In the genomic region with DNA sequence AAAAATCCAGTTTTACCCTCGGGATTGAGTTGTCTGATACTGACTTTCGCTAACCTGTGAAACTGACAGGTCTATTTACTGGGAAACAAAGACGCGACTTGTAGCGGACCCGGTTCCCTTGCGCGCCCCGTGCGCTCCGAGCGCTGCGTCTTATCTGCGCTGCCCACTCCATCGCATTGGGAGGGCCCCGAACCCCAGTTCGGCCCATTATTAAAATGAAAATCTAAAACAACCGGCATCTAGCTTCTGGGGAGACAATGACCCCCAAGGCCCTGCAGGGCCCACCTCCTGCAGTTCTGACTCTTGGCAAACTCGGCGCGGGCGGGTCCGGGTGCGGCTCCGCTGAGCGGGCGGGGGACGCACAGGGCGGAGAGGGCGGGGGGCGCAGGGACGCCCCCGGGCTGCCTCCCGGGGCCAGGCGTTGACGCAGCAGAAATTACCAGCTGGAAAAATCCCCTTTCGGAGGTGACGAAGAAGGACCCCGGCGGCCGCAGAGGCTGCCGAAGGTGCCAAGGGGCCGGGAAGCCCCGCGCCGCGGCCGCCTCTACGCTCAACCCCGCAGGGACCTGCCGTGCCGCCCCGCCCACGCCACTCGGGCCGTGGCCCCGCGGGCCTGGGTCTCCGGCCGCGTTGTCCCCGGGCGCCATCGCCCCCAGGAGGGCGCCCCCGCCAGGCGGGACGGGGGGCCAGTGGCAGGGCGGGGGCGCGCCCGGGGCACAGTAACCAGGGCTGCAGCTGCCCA, we compare ENCODE assay signal across 9 mouse cellular contexts. TPM values are rescaled to one million over a fixed set of nuclear protein-coding genes. Genes with fewer than 3 reads are reported as not detected.
DNase-seq lines count a peak whose midpoint lies in the region; ATAC-seq and TF ChIP-seq lines count a peak whose summit lies in the region.
"Had no signal": no experiment of that assay in that cellular context is flagged by ENCODE, and none has a peak within 500 bp of the region (broad histone marks: within the 10 kb centered on the region; RNA-seq: fewer than 3 reads in every experiment).

No protein-coding gene starts in this region.

- peak; percentile 25 to 44 for DNase-seq in layer of hippocampus, postnatal 10 days (ENCODE audit: low spot score in 2 of 2)
- no peak for DNase-seq in layer of hippocampus, adult 11-12 months (ENCODE audit: low spot score)
- peak; percentile 51 to 67 for DNase-seq in adrenal gland, postnatal 36 days
- DNase-seq in heart, postnatal 36 days: peak; percentile 55 to 70

- H3K4me1 ChIP-seq in embryonic fibroblast, embryonic 13.5 days (ENCODE audit: control insufficient read depth, insufficient read depth, low read length): no peaks in the 10 kb centered on the region
- peaks cover 19% of the 10 kb centered on the region for H3K4me1 ChIP-seq in limb, embryonic 12.5 days (replicated peaks)
- H3K4me1 ChIP-seq in midbrain, embryonic 15.5 days: peaks cover 20% of the 10 kb centered on the region
- peaks cover 28% of the 10 kb centered on the region for H3K4me1 ChIP-seq in testis, adult 2 months (ENCODE audit: control insufficient read depth, insufficient read depth, low read length)

- no peak for TF ChIP-seq POLR2A in embryonic fibroblast, embryonic 13.5 days (IDR thresholded peaks at IDR 0.05; ENCODE audit: low read depth, low read length)
- TF ChIP-seq POLR2A in testis, adult 2 months (IDR thresholded peaks at IDR 0.05; ENCODE audit: control insufficient read depth, low read depth, low read length): no peak

- intact Hi-C loops in heart, postnatal 36 days (cut with DNase I): loop anchor here (2.0 to 5.0 kb wide), 3 partner anchors 28 to 41 kb away; a partner anchor contains a TSS

- H3K4me2 ChIP-seq in limb, embryonic 12.5 days: peak overlapping the region; percentile 99
- peak overlapping the region; percentile 94 for H3K4me2 ChIP-seq in midbrain, embryonic 15.5 days

- H3K36me3 ChIP-seq in limb, embryonic 12.5 days: no peaks in the 10 kb centered on the region
- no peaks in the 10 kb centered on the region for H3K36me3 ChIP-seq in midbrain, embryonic 15.5 days (replicated peaks)
- no peaks in the 10 kb centered on the region for H3K36me3 ChIP-seq in testis, adult 2 months (ENCODE audit: control insufficient read depth, insufficient read depth, low read length)

- WGBS in limb, embryonic 12.5 days: under 1% methylated on average over 66 of the region's 72 CpGs
- under 1% methylated on average over 68 of the region's 72 CpGs for WGBS in midbrain, embryonic 15.5 days

- peak overlapping the region; percentile 54 for H3K4me3 ChIP-seq in embryonic fibroblast, embryonic 13.5 days (ENCODE audit: insufficient read depth, low read length)
- peak overlapping the region; percentile 94 for H3K4me3 ChIP-seq in limb, embryonic 12.5 days (replicated peaks)
- H3K4me3 ChIP-seq in midbrain, embryonic 15.5 days: peak overlapping the region; percentile 87
- peak overlapping the region; percentile 90 for H3K4me3 ChIP-seq in testis, adult 2 months (ENCODE audit: control insufficient read depth, low read depth, low read length)

- no peak overlapping the region for H3K27ac ChIP-seq in embryonic fibroblast, embryonic 13.5 days (ENCODE audit: insufficient read depth, low read length)
- H3K27ac ChIP-seq in limb, embryonic 12.5 days: peak overlapping the region; percentile 41; the same call in 1 of the 2 replicates
- H3K27ac ChIP-seq in midbrain, embryonic 15.5 days: peak overlapping the region; percentile 79
- 0 out of 2 replicates have a peak overlapping the region, but pooled peaks have one; percentile 5 for H3K27ac ChIP-seq in testis, adult 2 months (ENCODE audit: control insufficient read depth, insufficient read depth, low read depth, low read length)

- H3K9ac ChIP-seq in limb, embryonic 12.5 days (replicated peaks): peak overlapping the region; percentile 78
- H3K9ac ChIP-seq in midbrain, embryonic 15.5 days: peak overlapping the region; percentile 81

- peak; percentile 42 for ATAC-seq in limb, embryonic 12.5 days (ENCODE audit: insufficient number of reproducible peaks, insufficient read depth, low FRiP score, low TSS enrichment, low read depth)
- ATAC-seq in midbrain, embryonic 15.5 days (replicated peaks): no peak; the same call in 1 of the 2 replicates

- no peaks in the 10 kb centered on the region for H3K9me3 ChIP-seq in limb, embryonic 12.5 days
- H3K9me3 ChIP-seq in midbrain, embryonic 15.5 days: no peaks in the 10 kb centered on the region

- TF ChIP-seq CTCF in embryonic fibroblast, embryonic 13.5 days (IDR thresholded peaks at IDR 0.05; ENCODE audit: borderline replicate concordance, insufficient read depth, low read length): no peak
- TF ChIP-seq CTCF in testis, adult 2 months (IDR thresholded peaks at IDR 0.05; ENCODE audit: control insufficient read depth, insufficient read depth, insufficient replicate concordance, low read depth, low read length): no peak

- peaks cover 55% of the 10 kb centered on the region for H3K27me3 ChIP-seq in limb, embryonic 12.5 days
- no peaks in the 10 kb centered on the region for H3K27me3 ChIP-seq in midbrain, embryonic 15.5 days (replicated peaks)
- no peaks in the 10 kb centered on the region for H3K27me3 ChIP-seq in testis, adult 2 months (ENCODE audit: control insufficient read depth, insufficient read depth, low read length)

RNA-seq across cellular contexts. Expression of a gene that starts 0.6 kb away (rescaled TPM):
- total RNA-seq in layer of hippocampus, postnatal 10 days (2021): 10 to 100 TPM; 14.7 to 17.5 TPM
- total RNA-seq in adrenal gland, postnatal 36 days (2021): 10 to 100 TPM; 16.7 to 17.5 TPM
- 2.6 and 3.3 TPM in 2 replicates for polyA plus RNA-seq in embryonic fibroblast, embryonic 13.5 days (2011; ENCODE audit: insufficient read length, low read depth, missing spikeins)
- total RNA-seq in heart, postnatal 36 days (2021): 10 to 100 TPM; 12.4 to 12.9 TPM
- polyA plus RNA-seq in limb, embryonic 12.5 days (2016; fragmentation: Nextera tagmentation; extraction: Ambion mirVana): 8.3 and 9.1 TPM in 2 replicates
- polyA plus RNA-seq in midbrain, embryonic 15.5 days (2015; fragmentation: Nextera tagmentation; extraction: Ambion mirVana): 23.8 and 26.0 TPM in 2 replicates
- 8.3 and 10.1 TPM in 2 replicates for polyA plus RNA-seq in testis, adult 2 months (2012; rRNA removed)

RNA-seq across cellular contexts. Expression of a gene that starts 34.4 kb away (rescaled TPM):
- total RNA-seq in layer of hippocampus, postnatal 10 days (2021): not detected
- total RNA-seq in adrenal gland, postnatal 36 days (2021): not detected
- polyA plus RNA-seq in embryonic fibroblast, embryonic 13.5 days (2011; ENCODE audit: insufficient read length, low read depth, missing spikeins): not detected in 2 replicates
- not detected for total RNA-seq in heart, postnatal 36 days (2021)
- not detected in 2 replicates for polyA plus RNA-seq in limb, embryonic 12.5 days (2016; fragmentation: Nextera tagmentation; extraction: Ambion mirVana)
- polyA plus RNA-seq in midbrain, embryonic 15.5 days (2015; fragmentation: Nextera tagmentation; extraction: Ambion mirVana): 0.09 and 0.12 TPM in 2 replicates
- polyA plus RNA-seq in testis, adult 2 months (2012; rRNA removed): 141 and 146 TPM in 2 replicates
- total RNA-seq: left cerebral cortex, postnatal 25 days had no signal

RNA-seq across cellular contexts. Expression of a gene that starts 38.4 kb away (rescaled TPM):
- total RNA-seq in layer of hippocampus, postnatal 10 days (2021): 10 to 100 TPM; 75.7 to 87.8 TPM
- total RNA-seq in adrenal gland, postnatal 36 days (2021): 100 to 1,000 TPM; 104 to 114 TPM
- 96.5 and 103 TPM in 2 replicates for polyA plus RNA-seq in embryonic fibroblast, embryonic 13.5 days (2011; ENCODE audit: insufficient read length, low read depth, missing spikeins)
- total RNA-seq in heart, postnatal 36 days (2021): 10 to 100 TPM; 62.9 to 67.7 TPM
- polyA plus RNA-seq in limb, embryonic 12.5 days (2016; fragmentation: Nextera tagmentation; extraction: Ambion mirVana): 151 and 165 TPM in 2 replicates
- 117 TPM in 2 replicates for polyA plus RNA-seq in midbrain, embryonic 15.5 days (2015; fragmentation: Nextera tagmentation; extraction: Ambion mirVana)
- polyA plus RNA-seq in testis, adult 2 months (2012; rRNA removed): 17.4 and 17.5 TPM in 2 replicates

Comparison
In these comparisons a context has a peak if more than half of its experiments do, and no peak if none do; other contexts are left out.
1. RNA of a gene that starts 34.4 kb away (polyA plus RNA-seq): 141 to 146 TPM in testis, adult 2 months; 0.09 to 0.12 TPM in midbrain, embryonic 15.5 days, not detected in limb, embryonic 12.5 days and not detected in embryonic fibroblast, embryonic 13.5 days; every median in the first group is over 100 times any median in the second.
2. Peak in every context shown above with its lines, with median percentiles within 50 percentile points of each other: H3K4me3 ChIP-seq.